Mouse (Mus musculus): Measurements from ENCODE around the gene Itgae. TPM values are rescaled to one million over a fixed set of nuclear protein-coding genes. Genes with fewer than 3 reads are reported as not detected.

The Itgae gene
- not detected for polyA plus RNA-seq (2014; fragmentation: Illumina TruSeq; extraction: RNeasy Lipid Tissue Mini Kit (QIAGEN cat#74804); ENCODE audit: low read depth, low replicate concordance)

GRCm38 (mm10) chr11:73090283-73090682 is at the start of gene Itgae:
Gene Itgae (plus strand): TSS chr11:73090583.

GRCm38 (mm10) chr11:73047542-73047996 is 42.8 kb upstream of the Itgae start, which contains the start of gene Ncbp3:
Gene Ncbp3 (plus strand): TSS chr11:73047783.

DNA sequence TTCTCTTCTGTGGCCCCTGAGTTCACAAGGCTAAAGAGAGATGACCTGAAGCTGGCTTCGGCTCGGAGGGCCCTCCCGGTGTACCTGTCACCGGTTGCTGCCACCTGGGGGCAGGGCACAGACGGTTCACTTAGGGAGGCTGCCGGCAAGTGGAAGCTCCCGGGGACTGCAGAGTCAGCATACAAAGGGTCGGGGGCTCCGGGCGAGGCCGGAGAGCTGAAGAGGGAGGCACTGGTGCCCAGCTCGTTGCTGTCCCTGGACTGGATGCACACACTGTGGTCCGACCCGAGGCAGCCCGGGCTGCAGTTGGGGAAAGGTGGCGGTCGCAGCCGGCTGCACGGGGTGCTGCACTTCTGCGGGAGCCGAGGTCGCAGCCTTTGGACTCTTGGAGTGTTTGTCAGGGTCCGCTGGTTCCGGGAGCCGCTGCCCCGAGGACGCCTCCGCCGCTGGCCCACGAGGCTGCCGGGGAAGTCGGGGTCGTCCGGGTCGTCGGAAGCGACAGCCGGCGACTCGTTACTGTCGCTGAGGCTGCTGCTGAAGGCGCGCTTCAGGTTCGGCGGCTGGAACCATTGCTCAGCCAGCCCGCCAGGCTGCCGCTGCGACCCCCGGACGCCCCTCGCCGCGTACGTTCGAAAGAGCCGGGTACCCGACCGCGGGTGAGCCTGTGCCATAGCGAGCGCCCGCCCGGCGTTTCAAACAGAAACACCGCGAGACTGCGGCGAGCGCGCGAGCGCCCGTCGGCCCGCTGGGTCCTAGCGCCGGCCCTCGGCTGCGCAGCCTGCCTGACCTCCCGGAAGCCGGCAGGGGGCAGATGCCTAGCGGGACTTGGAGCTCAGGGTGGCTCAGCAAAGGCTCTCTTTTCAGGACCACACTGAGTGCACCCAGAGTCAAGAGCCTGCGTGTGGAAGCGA is 47.5 kb downstream of the Itgae start, which contains the start of gene Haspin:
Haspin (minus strand) TSS at position 704 of the 911 bp plus-strand sequence.

GRCm38 (mm10) chr11:73159957-73160810 is 69.8 kb downstream of the Itgae start, which contains the start of gene P2rx5:
Gene P2rx5 (plus strand): TSS chr11:73160421.

DNA sequence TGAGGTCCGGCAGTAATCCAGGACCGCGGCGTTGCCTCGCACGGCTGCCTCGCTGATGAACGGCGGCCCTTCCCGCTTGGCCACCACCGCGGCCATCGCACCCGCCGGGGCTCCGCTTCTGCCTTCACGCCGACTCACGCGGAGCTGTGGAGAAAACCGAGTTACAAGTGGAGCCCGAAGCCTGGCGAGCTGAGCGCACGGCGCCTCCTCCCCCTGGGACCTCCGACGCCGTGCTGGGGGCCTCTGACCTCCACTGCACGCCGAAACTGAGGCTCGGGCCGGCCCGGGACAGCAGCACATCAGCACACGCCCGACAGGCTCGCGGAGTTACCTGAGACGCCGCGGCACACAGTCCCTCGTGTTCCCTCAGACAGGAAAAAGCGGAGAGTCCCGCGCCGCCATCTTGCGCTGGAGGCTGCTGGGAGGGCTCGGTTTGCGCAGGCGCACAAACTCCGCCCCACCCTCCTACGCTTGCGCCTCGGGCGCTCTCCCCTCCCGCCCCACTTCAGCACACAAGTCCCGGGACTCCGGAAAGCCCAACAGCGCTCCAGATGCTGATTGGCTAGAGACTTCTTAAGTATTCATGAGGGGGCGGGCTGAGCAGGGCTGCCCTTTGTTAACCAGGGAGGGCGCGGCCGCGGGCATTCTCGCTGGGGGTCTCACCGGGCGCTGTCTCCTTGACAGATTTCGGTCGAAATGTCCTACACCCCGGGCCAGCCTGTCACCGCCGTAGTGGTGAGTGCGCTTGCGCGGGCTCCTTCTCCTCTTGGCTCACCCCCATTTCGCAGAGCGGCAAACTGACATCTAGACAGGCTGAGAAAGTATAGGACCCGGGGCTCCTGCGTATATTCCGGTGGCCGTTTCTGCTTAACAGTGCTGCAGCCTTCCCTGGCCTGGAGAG is 86.5 kb downstream of the Itgae start, which contains the start of the genes Emc6 and Tax1bp3:
Emc6 (minus strand) TSS at position 430 of the 901 bp plus-strand sequence.
Tax1bp3 (plus strand) TSS at position 476 of the 901 bp plus-strand sequence.

Other genes with a start within 250 kb of the Itgae start
- gene Atp2a3, start 129.4 kb upstream of the Itgae start, polyA plus RNA-seq (2014; fragmentation: Illumina TruSeq; extraction: RNeasy Lipid Tissue Mini Kit (QIAGEN cat#74804); ENCODE audit: low read depth, low replicate concordance), result 9.7 TPM
- gene P2rx1, start 91.5 kb upstream of the Itgae start, polyA plus RNA-seq (2014; fragmentation: Illumina TruSeq; extraction: RNeasy Lipid Tissue Mini Kit (QIAGEN cat#74804); ENCODE audit: low read depth, low replicate concordance), result 0.26 TPM
- gene Camkk1, start 71.6 kb upstream of the Itgae start, polyA plus RNA-seq (2014; fragmentation: Illumina TruSeq; extraction: RNeasy Lipid Tissue Mini Kit (QIAGEN cat#74804); ENCODE audit: low read depth, low replicate concordance), result 1.5 TPM
- 4.4 TPM for gene Ncbp3, start 42.8 kb upstream of the Itgae start, polyA plus RNA-seq (2014; fragmentation: Illumina TruSeq; extraction: RNeasy Lipid Tissue Mini Kit (QIAGEN cat#74804); ENCODE audit: low read depth, low replicate concordance)
- gene Haspin, start 47.7 kb downstream of the Itgae start, polyA plus RNA-seq (2014; fragmentation: Illumina TruSeq; extraction: RNeasy Lipid Tissue Mini Kit (QIAGEN cat#74804); ENCODE audit: low read depth, low replicate concordance), result 0.16 TPM
- gene P2rx5, start 69.8 kb downstream of the Itgae start, polyA plus RNA-seq (2014; fragmentation: Illumina TruSeq; extraction: RNeasy Lipid Tissue Mini Kit (QIAGEN cat#74804); ENCODE audit: low read depth, low replicate concordance), result 15.8 TPM
- 60.5 TPM for gene Emc6, start 86.5 kb downstream of the Itgae start, polyA plus RNA-seq (2014; fragmentation: Illumina TruSeq; extraction: RNeasy Lipid Tissue Mini Kit (QIAGEN cat#74804); ENCODE audit: low read depth, low replicate concordance)
- gene Tax1bp3, start 86.5 kb downstream of the Itgae start, polyA plus RNA-seq (2014; fragmentation: Illumina TruSeq; extraction: RNeasy Lipid Tissue Mini Kit (QIAGEN cat#74804); ENCODE audit: low read depth, low replicate concordance), result 50.8 TPM
- gene Ctns, start 108.5 kb downstream of the Itgae start, polyA plus RNA-seq (2014; fragmentation: Illumina TruSeq; extraction: RNeasy Lipid Tissue Mini Kit (QIAGEN cat#74804); ENCODE audit: low read depth, low replicate concordance), result 10.9 TPM
- 1.7 TPM for gene Shpk, start 108.9 kb downstream of the Itgae start, polyA plus RNA-seq (2014; fragmentation: Illumina TruSeq; extraction: RNeasy Lipid Tissue Mini Kit (QIAGEN cat#74804); ENCODE audit: low read depth, low replicate concordance)
- gene Trpv1, start 143.7 kb downstream of the Itgae start, polyA plus RNA-seq (2014; fragmentation: Illumina TruSeq; extraction: RNeasy Lipid Tissue Mini Kit (QIAGEN cat#74804); ENCODE audit: low read depth, low replicate concordance), result 0.37 TPM
- gene Trpv3, start 176.8 kb downstream of the Itgae start, polyA plus RNA-seq (2014; fragmentation: Illumina TruSeq; extraction: RNeasy Lipid Tissue Mini Kit (QIAGEN cat#74804); ENCODE audit: low read depth, low replicate concordance), result 0.13 TPM
- 5.5 TPM for gene Aspa, start 239.0 kb downstream of the Itgae start, polyA plus RNA-seq (2014; fragmentation: Illumina TruSeq; extraction: RNeasy Lipid Tissue Mini Kit (QIAGEN cat#74804); ENCODE audit: low read depth, low replicate concordance)
- gene Gm49340, start 239.2 kb downstream of the Itgae start, polyA plus RNA-seq (2014; fragmentation: Illumina TruSeq; extraction: RNeasy Lipid Tissue Mini Kit (QIAGEN cat#74804); ENCODE audit: low read depth, low replicate concordance), result not detected
- gene Spata22, start 239.2 kb downstream of the Itgae start, polyA plus RNA-seq (2014; fragmentation: Illumina TruSeq; extraction: RNeasy Lipid Tissue Mini Kit (QIAGEN cat#74804); ENCODE audit: low read depth, low replicate concordance), result not detected

Data from heart, adult 10 weeks (tissue).